Mouse (Mus musculus) myocyte (in vitro differentiated cells): Measurements from ENCODE around the gene Chpf2.

Source experiments
- CEBPB ChIP-seq: IDR thresholded peaks from 2 replicates; pipeline ENCODE4 v1.6.1; 2011; ENCODE audit warnings: mild to moderate bottlenecking, moderate library complexity; ENCODE audit not compliant: poor library complexity, insufficient read depth, severe bottlenecking
- E2F4 ChIP-seq: IDR thresholded peaks from one replicate; pipeline ENCODE4 v1.6.1; 2011; ENCODE audit warnings: mild to moderate bottlenecking, control low read depth, moderate library complexity; ENCODE audit not compliant: insufficient read depth
- MAX ChIP-seq: IDR thresholded peaks from one replicate; pipeline ENCODE4 v1.6.1; 2011; ENCODE audit warnings: low read depth, mild to moderate bottlenecking, control low read depth
- MYOD1 ChIP-seq, 3 experiments: IDR thresholded peaks; one replicate each; pipeline ENCODE4 v1.6.1; 2011; ENCODE audit warnings: control low read depth in 2 of 3, low read depth in 2 of 3, mild to moderate bottlenecking in 2 of 3, moderate library complexity in 1 of 3; ENCODE audit not compliant: insufficient read length in 2 of 3, control insufficient read depth in 1 of 3
- POLR2A ChIP-seq: IDR thresholded peaks from one replicate; pipeline ENCODE4 v1.6.1; 2011; ENCODE audit warnings: low read depth, mild to moderate bottlenecking, control low read depth, moderate library complexity; ENCODE audit not compliant: insufficient read length
- SRF ChIP-seq: IDR thresholded peaks from one replicate; pipeline ENCODE4 v1.6.1; 2011; ENCODE audit warnings: low read depth; ENCODE audit not compliant: control insufficient read depth, insufficient read length
- TCF12 ChIP-seq: IDR thresholded peaks from one replicate; pipeline ENCODE4 v1.6.1; 2011; ENCODE audit warnings: mild to moderate bottlenecking, control low read depth; ENCODE audit not compliant: poor library complexity, insufficient read depth, severe bottlenecking
- USF1 ChIP-seq: IDR thresholded peaks from one replicate; pipeline ENCODE4 v1.6.1; 2011; ENCODE audit warnings: low read depth, mild to moderate bottlenecking, control low read depth, moderate library complexity

DNA sequence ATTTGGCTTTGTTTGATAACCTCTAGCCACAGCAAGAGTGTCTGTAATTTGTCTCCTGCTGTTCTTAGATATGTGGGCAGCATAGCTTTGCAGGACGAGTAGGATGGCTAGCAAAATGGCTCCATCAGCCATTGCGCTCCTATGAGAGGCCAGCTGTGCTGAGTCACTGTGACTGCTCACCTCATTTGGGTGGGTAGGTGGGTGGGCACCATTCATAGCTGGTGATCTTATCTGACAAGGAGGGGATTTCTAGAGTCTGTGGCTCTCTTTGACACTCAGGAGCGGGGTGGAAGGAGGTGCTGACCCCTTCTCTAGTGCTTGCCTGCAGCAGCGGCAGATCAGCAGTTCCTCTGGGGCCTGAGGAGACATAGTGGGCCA lies 648 bp downstream of the Chpf2 start:
- TF ChIP-seq SRF (no peak), POLR2A (no peak), MYOD1 (IDR thresholded peaks at IDR 0.05; ENCODE audit: control insufficient read depth in 1 of 3, insufficient read length in 2 of 3, low read depth in 2 of 3) (peak in 1 of 3 experiments; percentile 54), TCF12 (no peak), USF1 (no peak), E2F4 (no peak), CEBPB (no peak), MAX (no peak)
